Mouse (Mus musculus) megakaryocyte-erythroid progenitor cell, adult 5-6 weeks (primary cell): ENCODE measurements around the gene Wwtr1. TPM values are rescaled to one million over a fixed set of nuclear protein-coding genes. Genes with fewer than 3 reads are reported as not detected.

ENCODE experiments used
- ATAC-seq: replicated peaks from 2 replicates; pipeline ENCODE4 v1.8.0; 2016; ENCODE audit warnings: mild to moderate bottlenecking, inconsistent platforms; ENCODE audit not compliant: severe bottlenecking, poor library complexity, low FRiP score, low TSS enrichment
- total RNA-seq, 2 experiments: library from RNA; stranded (forward) in 1 of 2; stranded (reverse) in 1 of 2; fragments of 200-1000, 215-1000 nt in 1 of 2; fragments of >200 nt in 1 of 2; fragmentation: Nextera tagmentation in 1 of 2; gene quantifications; 2 replicates each; pipeline ENCODE4 v1.2.3; 2014 to 2017

Wwtr1 gene
- total RNA-seq, 2 experiments from 2014 or later: not detected

DNA sequence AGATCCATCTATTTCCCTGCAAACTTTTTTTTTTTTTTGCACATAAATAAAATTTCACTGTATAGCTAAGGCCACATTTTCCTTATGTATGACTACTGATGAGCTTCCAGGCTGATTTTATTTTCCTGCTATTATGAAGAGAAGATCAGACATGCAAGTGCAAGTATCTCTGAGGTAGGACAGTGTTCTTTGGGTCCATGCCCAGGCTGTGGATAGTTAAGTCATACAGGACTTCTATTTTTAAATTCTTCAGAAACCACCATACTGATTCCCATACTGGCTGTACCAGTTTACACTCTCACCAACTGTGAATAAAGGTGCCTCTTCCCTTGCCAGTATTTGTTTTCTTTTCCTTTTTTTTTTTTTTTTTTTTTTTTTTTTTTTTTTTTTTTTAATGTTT, 48.6 kb downstream of the Wwtr1 start:
- no peak for ATAC-seq

- ATAC-seq: no peak
Measured at GRCm38 (mm10) chr3:57523093-57523492, 52.6 kb downstream of the Wwtr1 start.

GRCm38 (mm10) chr3:57521876-57522275, 53.8 kb downstream of the Wwtr1 start:
- no peak for ATAC-seq

DNA sequence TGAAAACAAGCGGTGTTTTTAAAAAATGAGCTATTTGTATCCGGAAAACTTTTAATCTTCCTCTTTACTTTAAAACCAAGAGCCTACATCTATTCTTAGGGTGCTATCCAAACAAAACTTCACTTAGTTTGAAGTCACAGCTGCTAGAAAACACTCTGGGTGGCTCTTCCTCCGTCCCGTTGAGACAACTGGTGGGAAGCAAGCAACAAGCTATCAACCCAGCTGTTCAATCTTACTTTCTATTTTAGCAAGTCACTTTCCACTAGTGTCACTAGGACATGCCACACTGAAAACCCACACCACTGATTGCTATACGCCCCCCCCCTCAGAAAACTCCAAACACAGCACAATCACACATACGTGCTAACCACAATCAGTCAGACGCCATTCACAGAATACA, 55.7 kb downstream of the Wwtr1 start:
- no peak for ATAC-seq

DNA sequence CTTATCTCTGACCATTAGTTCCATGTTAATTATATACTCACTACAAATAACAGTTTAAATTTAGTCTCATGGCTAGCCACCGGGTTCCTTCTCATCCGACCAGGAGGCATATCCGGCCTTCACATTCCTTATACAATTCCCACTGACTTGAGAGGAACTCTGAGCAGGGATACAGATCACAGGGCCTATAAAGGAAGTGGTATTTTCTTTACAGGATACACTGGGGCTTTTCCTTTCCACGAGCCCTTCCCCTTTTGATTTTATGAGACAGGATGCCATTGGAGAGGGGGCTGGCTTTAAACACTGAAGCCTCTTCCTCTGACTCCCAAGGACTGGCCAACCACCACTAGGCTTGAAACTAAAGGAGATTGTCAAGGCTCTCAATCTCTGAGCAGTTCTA, 59.6 kb downstream of the Wwtr1 start:
- ATAC-seq: no peak

DNA sequence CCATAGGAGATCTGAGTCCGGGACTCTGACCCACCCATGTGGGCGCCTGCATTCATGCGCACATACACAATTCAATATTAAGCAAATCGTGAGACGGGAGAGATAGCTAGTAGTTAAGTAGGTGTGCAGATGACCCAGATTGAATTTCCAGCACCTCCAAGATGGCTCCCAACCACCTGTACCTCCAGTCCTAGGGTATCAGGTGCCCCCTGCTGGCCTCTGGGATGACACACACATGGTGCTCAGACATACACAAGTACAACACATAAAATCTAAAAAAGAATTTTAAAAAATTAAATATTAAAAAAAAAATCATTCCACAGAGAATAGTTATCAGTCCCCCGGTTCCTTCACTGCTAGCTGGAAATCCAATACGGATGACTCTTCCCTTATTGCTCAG, 60.7 kb downstream of the Wwtr1 start:
- ATAC-seq: no peak

- no peak for ATAC-seq
Measured at GRCm38 (mm10) chr3:57511816-57512586, 63.7 kb downstream of the Wwtr1 start.

DNA sequence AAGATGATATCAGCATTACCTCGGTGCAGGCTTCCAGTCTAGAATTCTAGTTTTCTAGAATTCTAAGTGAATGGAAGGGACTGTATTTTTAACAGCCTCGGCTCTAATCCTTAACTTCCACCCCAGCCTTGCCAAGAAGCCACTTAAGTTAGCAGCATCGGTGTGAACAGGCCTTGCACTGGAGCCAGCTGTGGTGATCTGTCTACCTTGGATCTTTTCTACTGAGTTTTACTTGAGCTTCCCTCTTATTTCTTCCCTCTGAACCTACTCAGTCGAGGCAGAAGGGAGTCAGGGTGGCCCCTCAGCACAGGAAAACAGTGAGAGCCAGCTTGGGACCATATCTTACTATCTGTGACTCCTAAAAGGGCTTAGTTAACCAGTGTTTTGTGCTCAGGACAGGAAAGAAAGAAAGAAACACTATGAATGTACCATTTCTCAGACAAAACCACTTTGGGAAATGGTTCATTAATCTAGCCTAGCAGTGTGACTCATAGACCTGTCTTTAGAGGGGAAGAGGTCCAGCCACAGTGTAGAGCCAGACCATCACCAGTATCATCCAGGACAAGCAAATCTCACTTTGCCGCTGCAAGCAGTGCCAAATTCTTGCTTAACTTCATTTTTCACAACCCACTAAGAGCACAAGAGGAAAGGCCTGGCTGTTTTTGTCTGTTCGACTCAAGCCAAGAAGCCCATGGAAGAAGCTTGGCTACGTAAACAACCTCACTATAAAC, 65.6 kb downstream of the Wwtr1 start:
- no peak for ATAC-seq

DNA sequence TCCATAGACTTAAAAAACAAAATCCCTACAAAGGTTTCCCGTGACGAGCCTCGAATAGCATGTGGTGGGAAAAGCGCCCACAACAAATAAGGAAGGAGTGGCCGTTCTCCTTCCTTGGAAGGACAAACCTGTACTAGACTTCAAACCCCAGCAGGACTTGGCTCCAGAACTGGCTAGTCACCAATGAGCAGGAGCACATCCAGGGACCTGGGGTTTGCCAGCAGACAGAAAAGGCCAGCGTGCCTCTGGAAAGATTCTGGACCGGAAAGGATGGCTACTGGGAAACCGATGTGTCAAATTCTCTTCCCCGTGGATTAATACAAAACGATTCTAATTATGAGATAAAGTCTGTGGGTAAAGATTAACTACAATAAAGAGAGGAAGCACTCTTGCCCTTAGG, 69.7 kb downstream of the Wwtr1 start:
- ATAC-seq: no peak

DNA sequence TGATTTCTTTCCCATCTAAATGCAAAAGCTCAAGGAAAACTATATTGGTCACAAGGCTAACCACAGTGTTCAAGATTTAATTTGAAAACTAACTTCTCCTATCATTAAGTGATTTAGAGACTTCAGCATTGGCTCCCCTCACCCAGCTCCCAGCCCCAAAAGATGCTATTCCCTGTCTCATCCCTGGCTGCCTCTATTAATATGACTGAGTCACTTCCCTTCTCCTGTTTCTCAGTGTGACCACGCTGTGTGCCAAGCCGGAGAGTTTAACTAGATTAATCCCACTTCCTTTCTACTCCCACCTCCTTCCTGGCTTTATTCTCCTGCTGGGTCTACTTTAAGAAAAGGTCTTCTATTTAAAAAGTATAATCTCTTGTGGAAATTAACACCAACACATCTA, 71.0 kb downstream of the Wwtr1 start:
- ATAC-seq: no peak

- no peak for ATAC-seq
Measured at GRCm38 (mm10) chr3:57501596-57502220, 74.0 kb downstream of the Wwtr1 start.

- no peak for ATAC-seq
Measured at GRCm38 (mm10) chr3:57500846-57501245, 74.9 kb downstream of the Wwtr1 start.

DNA sequence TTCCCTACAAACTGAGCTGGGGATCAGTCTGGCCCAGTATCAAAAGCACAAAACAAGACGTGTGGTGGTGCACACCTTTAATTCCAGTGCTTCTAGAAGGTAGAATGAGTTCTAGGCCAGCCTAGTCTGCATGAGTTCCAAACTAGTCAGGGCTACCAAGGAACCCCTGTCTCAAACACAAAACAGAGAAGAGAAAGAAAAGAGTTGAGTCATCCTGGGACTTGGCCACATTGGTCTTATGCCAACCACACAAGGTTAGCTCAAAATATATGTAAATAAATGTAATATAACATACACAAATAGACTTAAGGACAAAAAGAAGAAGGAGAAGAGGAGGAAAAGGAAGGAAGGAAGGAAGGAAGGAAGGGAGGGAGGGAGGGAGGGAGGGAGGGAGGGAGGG, 77.9 kb downstream of the Wwtr1 start:
- ATAC-seq: no peak

GRCm38 (mm10) chr3:57496428-57496827, 79.3 kb downstream of the Wwtr1 start:
- no peak for ATAC-seq

GRCm38 (mm10) chr3:57487455-57488153, 88.1 kb downstream of the Wwtr1 start:
- no peak for ATAC-seq

GRCm38 (mm10) chr3:57486068-57486467, 89.6 kb downstream of the Wwtr1 start:
- ATAC-seq: no peak

DNA sequence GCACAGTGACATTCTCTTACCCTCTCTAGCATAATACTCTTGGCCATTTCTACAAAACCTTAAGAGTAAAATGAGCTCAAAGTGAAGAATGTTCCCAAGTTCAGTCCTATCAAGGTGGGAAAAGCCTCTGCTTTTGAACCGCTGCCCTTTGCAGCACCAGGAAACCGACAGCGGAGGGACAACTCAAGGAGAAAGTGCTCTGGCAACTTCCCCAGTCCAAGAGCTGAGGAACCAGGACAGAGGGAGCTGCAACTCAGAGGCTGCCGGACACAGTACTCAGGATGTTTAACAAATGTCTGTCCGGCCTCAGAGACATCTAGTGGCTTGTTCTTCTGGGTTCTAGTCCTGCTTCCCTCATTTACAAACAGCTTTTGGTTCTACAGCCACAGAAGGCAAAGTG, 93.7 kb downstream of the Wwtr1 start:
- ATAC-seq: no peak

DNA sequence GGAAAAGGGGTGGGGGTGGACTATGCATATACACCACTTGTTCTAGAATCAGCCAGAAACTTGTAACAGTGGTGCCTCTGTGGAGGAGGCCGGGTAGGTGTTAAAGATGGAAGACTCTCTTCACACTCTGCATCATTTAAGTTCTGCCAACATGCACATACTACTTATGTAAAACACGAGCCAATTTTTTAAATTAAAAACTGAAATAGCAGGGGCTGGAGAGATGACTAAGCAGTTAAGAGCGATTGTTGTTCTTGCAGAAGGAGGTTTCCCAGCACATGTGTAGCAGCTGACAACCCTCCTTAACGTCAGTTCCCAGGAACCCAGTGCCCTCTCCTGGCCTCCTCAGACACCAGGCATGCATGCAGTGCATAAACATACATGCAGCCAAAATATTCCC, 95.1 kb downstream of the Wwtr1 start:
- no peak for ATAC-seq

GRCm38 (mm10) chr3:57474421-57474820, 101.3 kb downstream of the Wwtr1 start:
- ATAC-seq: no peak

GRCm38 (mm10) chr3:57472407-57472806, 103.3 kb downstream of the Wwtr1 start:
- no peak for ATAC-seq
